Mouse (Mus musculus): Measurements from ENCODE around the gene Trmt10b.

Gene Trmt10b

GRCm38 (mm10) chr4:45296662-45297564 is at the start of gene Trmt10b:
Gene Trmt10b (plus strand): TSS chr4:45297127.
- peak; percentile 39 for DNase-seq (ENCODE audit: low read depth, low spot score)

DNA sequence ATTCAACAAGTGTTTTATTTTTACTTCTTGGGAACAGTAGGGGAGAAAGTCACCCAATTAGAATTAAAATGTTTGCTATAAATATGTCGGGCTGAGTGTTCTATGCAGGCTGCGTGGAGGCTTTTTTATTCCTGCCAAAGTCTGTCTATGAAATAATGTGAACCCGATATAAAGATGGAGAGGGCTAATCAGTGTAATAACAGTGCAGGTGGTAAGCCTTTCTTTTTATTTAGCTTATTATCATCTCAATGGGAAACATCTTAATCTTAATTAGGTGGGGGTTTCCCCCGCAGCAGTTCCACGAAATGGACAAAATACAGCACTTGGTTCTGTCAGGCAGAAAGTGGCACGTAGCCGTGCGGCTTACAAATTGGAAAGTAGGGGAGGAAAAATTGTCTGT is 45.7 kb upstream of the Trmt10b start:
- no peak for DNase-seq (ENCODE audit: low read depth, low spot score)

DNA sequence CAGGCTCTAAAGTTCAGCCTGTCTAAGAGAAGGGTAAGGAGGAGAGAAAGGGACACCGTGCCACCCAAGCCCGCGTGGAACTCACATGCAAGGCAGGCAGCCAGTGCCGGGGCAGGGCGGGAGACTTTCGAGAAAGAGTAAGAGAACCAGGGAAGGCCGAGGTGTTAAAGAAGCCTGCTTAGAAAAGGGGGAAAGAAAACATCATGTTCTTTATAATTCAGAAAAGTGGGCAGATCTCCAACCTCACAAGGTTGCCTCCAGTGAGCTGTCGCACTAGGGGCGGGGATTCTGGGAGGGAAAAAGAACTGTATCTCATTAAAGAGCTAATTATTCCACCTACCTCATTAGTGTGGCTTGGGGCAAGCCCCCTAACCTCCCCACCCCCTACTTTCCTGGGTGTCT is 44.1 kb upstream of the Trmt10b start:
- DNase-seq (ENCODE audit: low read depth, low spot score) = no peak

- DNase-seq (ENCODE audit: low read depth, low spot score) = peak; percentile 39
These were observed 42.9 kb upstream of the Trmt10b start for GRCm38 (mm10) chr4:45253839-45254601.

DNA sequence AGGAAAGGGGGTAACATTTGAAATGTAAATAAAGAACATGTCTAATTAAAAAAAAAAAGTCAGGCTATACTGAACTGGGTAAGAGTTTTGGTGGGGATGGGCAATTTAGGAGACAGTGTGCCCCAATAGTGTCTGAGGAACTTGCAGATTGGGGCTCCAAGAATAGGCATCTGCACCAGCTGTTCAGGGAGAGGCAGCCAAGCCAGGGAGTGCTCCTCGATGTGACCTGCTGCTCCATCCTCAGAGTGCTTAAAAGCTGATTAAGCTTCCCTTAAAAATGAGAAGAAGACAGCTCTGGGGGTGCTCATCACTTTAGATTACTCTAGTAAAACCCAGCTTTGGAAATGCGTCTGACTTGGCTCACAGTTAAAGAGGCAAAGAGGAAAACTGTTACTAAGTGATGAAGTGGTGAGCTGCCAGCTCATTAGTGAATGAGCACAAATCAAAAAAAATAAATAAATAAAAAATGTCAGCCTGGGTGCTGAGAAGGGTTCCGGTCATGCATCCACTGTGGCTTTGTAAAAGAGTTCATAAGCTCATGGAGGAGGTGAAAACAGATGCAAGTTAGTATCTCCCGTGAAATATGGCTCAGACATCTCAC is 37.6 kb upstream of the Trmt10b start:
- DNase-seq (ENCODE audit: low read depth, low spot score) = no peak

DNA sequence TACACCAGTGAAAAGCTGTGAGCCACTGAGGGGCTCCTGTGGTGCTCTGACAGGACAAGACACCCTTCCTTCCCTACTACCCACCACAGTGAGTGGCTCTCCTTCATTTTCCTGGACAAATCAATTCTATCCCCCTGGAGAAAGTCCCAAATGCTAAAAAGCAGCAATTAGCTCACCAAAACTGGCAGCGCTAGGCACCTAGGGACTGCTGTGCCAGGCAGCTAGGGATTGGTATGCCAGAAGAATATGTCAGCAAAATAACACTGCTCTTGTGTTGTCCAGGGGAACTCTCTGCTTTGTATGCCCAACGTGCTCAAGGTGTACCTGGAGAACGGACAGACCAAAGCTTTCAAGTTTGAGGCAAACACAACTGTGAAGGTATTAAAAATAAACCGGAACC is 35.4 kb upstream of the Trmt10b start:
- no peak for DNase-seq (ENCODE audit: low read depth, low spot score)

DNA sequence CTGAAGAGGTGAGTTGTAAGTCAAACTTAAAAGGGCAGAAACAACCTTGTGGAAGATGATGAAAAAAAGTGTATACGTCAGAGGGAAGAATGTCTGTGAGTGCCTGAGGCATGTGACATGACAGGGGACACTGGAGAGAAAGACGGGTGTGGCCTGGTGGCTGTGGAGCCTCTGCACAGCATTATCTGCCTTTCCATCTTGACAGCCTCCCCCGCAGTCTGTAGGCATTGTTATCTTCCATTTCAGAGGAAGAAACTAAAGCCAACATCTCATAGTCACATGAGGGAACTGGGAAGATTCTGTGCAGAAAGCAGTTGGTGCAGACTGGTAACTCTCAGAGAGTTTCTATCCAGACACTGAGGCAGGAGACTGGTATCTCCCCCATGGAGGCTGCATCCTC is 29.0 kb upstream of the Trmt10b start:
- no peak for DNase-seq (ENCODE audit: low read depth, low spot score)

DNA sequence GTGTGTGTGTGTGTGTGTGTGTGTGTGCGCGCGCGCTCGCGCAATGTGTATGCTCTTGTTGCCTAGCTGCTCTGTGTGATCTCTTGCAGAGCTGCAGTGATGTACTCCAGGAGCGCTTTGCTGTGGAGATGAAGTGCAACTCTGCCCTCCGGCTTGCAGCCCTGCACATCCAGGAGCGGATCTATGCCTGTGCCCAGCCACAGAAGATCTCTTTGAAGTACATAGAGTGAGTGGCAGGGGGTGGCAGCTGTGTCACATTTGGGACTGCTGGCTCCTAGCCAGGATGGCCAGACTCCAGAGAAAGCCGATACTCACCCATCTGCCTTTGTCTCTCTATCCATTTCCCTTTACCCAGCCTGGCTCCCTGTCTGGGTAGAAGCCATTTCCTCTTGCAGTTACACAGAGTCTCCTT is 25.9 kb upstream of the Trmt10b start:
- peak; percentile 47 for DNase-seq (ENCODE audit: low read depth, low spot score)

- no peak for DNase-seq (ENCODE audit: low read depth, low spot score)
These were observed 21.2 kb upstream of the Trmt10b start for GRCm38 (mm10) chr4:45275770-45276169.

DNA sequence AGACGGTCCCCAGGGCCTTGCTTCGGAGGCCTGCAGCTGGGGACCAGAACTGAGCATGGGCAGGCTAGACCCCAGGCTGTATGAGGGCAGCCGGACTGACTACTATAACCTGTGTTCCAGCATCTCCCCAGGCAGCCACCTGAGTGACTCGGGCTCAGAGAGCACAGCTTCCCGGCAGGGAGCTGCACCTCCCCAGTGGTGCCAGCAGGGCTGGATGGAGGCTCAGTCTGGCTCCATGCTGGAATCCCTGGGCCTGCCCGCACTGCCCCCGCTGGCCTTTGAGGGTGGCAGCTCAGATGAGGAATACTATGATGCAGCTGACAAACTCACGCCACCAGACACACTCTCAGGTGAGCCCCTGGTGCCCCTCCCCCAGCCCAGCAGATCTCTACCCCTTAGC is 17.6 kb upstream of the Trmt10b start:
- no peak for DNase-seq (ENCODE audit: low read depth, low spot score)

GRCm38 (mm10) chr4:45279981-45280548 is 16.9 kb upstream of the Trmt10b start:
- no peak for DNase-seq (ENCODE audit: low read depth, low spot score)

DNA sequence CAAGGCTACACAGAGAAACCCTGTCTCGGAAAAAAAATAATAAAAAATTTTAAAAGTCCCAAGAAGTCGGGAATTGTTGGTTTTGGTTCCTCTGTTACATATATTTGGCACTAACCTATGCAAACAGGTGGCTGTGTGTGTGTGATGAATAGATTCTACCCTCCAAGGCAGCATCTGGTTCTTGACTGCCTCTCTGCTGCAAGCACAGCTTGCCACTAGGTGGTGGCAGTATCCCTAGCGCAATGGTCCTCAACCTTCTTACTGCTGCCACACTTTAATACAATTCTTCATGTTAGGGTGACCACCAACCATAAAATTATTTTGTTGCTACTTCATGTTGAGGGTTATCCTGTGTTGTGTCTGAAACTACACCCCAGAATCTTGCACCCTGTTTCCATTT is 10.6 kb upstream of the Trmt10b start:
- DNase-seq (ENCODE audit: low read depth, low spot score) = no peak

DNA sequence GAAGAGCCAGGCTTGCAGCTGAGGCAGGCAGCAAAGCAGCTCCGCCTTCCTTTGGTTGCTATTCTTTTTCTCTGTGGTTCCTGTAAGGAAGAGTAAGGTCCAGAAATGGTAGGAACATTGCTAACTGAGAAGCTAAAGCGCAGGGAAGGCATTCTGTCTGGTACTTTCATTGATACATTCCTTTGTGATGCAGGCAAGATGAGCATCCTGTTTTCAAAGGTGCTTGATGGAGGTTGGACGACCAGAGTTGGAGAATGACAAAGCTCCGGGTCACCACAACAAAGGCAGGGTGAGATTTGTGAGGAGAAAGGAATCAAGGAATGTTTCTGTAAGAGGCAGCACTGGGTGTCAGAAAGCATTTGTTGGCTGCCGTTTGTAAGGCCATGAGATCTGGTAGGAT is 9.0 kb upstream of the Trmt10b start:
- DNase-seq (ENCODE audit: low read depth, low spot score) = no peak

GRCm38 (mm10) chr4:45305536-45305935 is 8.6 kb downstream of the Trmt10b start:
- no peak for DNase-seq (ENCODE audit: low read depth, low spot score)

DNA sequence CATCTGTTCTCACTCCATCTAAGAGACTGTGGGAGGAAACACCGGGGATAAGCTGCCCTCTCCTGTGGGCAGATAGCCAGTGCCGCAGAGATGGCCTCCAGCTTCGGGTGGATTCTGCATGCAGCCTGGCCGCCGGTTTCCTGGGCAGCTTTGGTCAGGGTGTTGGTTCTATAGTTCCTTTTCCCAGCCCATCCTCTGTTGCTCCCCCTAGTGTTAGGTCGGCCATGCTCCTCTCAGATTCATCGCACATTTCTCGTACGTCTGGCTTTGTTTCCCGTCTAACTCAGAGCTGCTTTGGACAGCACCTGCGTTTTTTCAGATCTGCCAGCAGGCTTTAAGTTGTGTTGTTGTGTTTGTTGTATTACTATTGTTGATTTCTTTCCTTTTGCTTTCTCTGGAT is 11.1 kb downstream of the Trmt10b start:
- DNase-seq (ENCODE audit: low read depth, low spot score) = no peak

- DNase-seq (ENCODE audit: low read depth, low spot score) = no peak
These were observed 11.7 kb downstream of the Trmt10b start for GRCm38 (mm10) chr4:45308606-45309005.

GRCm38 (mm10) chr4:45311056-45311455 is 14.1 kb downstream of the Trmt10b start:
- no peak for DNase-seq (ENCODE audit: low read depth, low spot score)

- DNase-seq (ENCODE audit: low read depth, low spot score) = peak; percentile 57
These were observed 23.4 kb downstream of the Trmt10b start for GRCm38 (mm10) chr4:45320159-45320816.

DNA sequence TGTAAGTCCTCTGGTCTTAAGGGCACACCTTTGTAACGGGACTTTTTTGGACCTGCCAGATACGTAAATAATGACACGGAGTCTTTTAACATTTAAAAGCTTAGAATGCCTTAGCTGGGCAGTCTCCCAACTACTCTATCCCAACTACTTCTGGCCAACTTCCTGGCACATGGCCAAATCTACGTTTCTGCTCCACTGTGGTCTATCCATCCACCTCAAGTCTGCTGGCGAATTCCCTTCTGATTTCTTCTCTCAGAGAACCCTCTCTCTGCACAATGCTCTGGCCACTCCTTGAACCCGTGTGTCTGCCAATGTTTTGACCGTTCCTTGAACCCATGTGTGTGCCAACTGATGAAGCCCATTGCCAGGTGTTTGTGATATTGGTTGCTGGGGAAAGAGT is 34.2 kb downstream of the Trmt10b start:
- no peak for DNase-seq (ENCODE audit: low read depth, low spot score)

DNA sequence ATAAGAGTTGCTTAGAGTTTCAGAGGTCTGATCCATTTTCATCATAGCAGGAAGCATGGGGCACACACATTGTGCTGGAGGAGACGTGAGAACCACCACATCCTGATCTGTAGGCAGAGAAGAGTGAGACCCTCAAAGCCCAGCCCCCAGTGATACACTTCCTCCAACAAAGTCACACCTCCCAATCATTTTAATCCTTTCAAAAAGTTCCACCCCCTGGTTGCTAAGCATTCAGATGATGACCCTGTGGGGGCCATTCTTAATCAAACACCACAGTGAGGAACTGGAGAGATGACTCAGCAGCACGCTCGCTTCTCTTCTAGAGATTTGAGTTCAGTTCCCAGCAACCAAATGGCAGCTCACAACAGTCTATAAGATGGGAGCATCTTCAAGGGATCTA is 35.5 kb downstream of the Trmt10b start:
- no peak for DNase-seq (ENCODE audit: low read depth, low spot score)

DNA sequence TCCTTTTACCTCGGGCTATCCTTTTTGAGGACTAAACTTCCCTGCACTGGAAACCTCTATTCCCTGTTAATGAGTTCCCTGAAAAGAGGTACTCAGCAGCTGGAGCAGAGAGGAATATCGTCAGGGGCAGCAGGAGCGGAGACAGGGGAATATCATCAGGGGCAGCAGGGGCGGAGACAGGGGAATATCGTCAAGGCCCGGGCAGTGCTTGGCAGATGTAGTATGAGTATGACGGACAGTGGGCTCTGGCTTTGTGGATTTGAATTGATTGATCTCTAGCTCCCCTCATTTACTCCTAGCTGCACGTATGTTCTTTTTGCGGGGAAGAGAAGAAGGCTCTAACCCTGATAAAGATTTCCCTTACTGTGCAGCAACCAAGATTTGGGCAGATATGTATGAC is 44.3 kb downstream of the Trmt10b start:
- DNase-seq (ENCODE audit: low read depth, low spot score) = no peak

All from brain, embryonic 18.5 days (tissue).